Mouse (Mus musculus) bone marrow, adult 2 months (tissue): ENCODE data around the gene Nr0b1. TPM values are rescaled to one million over a fixed set of nuclear protein-coding genes. Genes with fewer than 3 reads are reported as not detected.

Source experiments
- H3K27ac ChIP-seq: fragments of 200-500 bp; 2 replicates; pipeline ENCODE4 v1.5.1; 2012; ENCODE audit warnings: low read depth, mild to moderate bottlenecking, control low read depth, inconsistent platforms, low read length; ENCODE audit not compliant: control insufficient read depth, poor library complexity, insufficient read depth
- H3K4me1 ChIP-seq: fragments of 200-500 bp; 2 replicates; pipeline ENCODE4 v1.6.1; 2011; ENCODE audit warnings: low read length; ENCODE audit not compliant: control insufficient read depth, insufficient read depth
- H3K4me3 ChIP-seq: fragments of 200-500 bp; replicated peaks from 2 replicates; pipeline ENCODE3; 2011; ENCODE audit warnings: mild to moderate bottlenecking, low read depth, low read length, control low read depth; ENCODE audit not compliant: control insufficient read depth
- CTCF ChIP-seq: fragments of 200-500 bp; IDR thresholded peaks from 2 replicates; pipeline ENCODE4 v1.5.1; 2011; ENCODE audit warnings: low read length, control low read depth; ENCODE audit not compliant: control insufficient read depth, insufficient read depth
- POLR2A ChIP-seq: fragments of 200-500 bp; IDR thresholded peaks from 2 replicates; pipeline ENCODE4 v1.6.1; 2011; ENCODE audit warnings: low read depth, mild to moderate bottlenecking, control low read depth, low read length, borderline replicate concordance; ENCODE audit not compliant: control insufficient read depth
- WGBS: fragments of 180-500 bp; shearing (Covaris S2); methylation state at CpG from one replicate; pipeline ENCODE4 v1.1.7; 2018; 5-methylcytosine and 5-hydroxymethylcytosine counted together
- polyA plus RNA-seq: library from polyadenylated mRNA; stranded (reverse); fragments of >200 nt; gene quantifications from 2 replicates; pipeline ENCODE4 v1.2.4, GENCODE M21; 2011; ENCODE audit warnings: low replicate concordance; ENCODE audit not compliant: missing spikeins, insufficient read depth, insufficient read length

The Nr0b1 gene
- polyA plus RNA-seq: 7.5 TPM in 1 of 2 replicates, not detected in the other

DNA sequence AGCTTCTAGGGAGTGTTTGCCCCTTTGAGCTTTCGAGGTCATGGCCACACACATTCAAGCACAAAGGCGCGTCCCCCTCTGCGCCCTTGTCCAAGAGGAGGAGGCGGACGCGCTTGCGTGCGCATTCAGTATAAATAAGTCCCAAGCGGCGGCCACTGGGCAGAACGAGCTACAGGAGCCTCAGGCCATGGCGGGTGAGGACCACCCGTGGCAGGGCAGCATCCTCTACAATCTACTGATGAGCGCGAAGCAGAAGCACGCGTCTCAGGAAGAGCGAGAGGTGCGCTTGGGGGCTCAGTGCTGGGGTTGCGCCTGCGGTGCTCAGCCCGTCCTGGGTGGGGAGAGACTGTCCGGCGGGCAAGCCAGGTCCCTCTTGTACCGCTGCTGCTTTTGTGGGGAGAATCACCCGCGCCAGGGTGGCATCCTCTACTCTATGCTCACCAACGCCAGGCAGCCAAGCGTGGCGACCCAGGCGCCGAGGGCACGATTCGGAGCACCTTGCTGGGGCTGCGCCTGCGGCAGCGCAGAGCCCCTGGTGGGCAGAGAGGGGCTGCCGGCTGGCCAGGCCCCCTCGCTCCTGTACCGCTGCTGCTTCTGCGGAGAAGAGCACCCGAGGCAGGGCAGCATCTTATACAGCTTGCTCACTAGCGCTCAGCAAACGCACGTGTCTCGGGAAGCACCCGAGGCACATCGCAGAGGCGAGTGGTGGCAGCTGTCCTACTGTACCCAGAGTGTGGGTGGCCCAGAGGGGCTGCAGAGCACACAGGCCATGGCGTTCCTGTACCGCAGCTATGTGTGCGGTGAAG, at the start of gene Nr0b1:
Gene Nr0b1, plus strand, starts transcription at position 151 of the 806 bp plus-strand sequence.
- WGBS: 16% methylated on average over 50 of the region's 53 CpGs
- no peaks in the 10 kb centered on the region for H3K4me1 ChIP-seq
- TF ChIP-seq POLR2A (no peak), CTCF (no peak)

DNA sequence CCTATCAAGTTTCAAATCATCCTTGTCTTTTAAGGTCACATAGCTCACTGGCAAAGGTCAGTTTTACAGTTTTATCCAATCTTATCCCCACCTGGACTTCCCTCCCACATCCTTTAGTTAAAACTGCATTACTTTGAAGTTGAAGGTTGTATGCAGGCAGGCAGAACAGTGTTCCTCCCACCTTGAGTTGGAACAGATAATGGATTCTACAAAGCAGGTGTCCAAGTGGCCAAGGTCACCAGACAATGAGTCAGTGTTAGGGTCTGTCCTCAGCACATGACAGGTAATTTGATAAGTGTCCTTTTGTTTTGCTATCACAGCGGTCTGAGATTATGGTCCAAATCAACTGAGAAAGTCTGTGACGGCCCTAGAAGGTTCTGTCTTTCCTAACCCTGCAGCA, 4.3 kb upstream of the Nr0b1 start:
- no peaks in the 10 kb centered on the region for H3K4me1 ChIP-seq
- no peak overlapping the region for H3K4me3 ChIP-seq
- TF ChIP-seq POLR2A: no peak
- TF ChIP-seq CTCF: no peak
- WGBS: 77% methylated on average over 2 of the region's 2 CpGs
- H3K27ac ChIP-seq: no peak overlapping the region

More for the DNA sequence above, at the start of gene Nr0b1:
- no peak within 1 kb of the TSS for H3K27ac ChIP-seq
- no peak within 1 kb of the TSS for H3K4me3 ChIP-seq

DNA sequence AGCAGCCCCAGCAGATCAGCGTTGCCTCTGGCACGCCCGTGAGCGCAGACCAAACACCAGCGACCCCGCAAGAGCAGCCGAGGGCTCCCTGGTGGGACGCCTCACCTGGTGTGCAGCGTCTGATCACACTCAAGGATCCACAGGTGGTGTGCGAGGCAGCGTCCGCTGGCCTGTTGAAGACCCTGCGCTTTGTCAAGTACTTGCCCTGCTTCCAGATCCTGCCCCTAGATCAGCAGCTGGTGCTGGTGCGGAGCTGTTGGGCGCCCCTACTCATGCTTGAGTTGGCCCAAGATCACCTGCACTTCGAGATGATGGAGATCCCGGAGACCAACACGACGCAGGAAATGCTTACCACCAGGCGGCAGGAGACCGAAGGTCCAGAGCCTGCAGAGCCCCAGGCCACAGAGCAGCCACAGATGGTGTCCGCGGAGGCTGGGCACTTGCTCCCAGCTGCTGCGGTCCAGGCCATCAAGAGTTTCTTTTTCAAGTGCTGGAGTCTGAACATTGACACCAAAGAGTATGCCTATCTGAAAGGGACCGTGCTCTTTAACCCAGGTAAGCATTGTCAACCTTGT, 943 bp downstream of the Nr0b1 start:
- Histone ChIP-seq H3K4me3 (no peak overlapping the region), H3K27ac (no peak overlapping the region), H3K4me1 (no peaks in the 10 kb centered on the region)
- TF ChIP-seq POLR2A (no peak), CTCF (no peak)
- WGBS: 23% methylated on average over 25 of the region's 25 CpGs

DNA sequence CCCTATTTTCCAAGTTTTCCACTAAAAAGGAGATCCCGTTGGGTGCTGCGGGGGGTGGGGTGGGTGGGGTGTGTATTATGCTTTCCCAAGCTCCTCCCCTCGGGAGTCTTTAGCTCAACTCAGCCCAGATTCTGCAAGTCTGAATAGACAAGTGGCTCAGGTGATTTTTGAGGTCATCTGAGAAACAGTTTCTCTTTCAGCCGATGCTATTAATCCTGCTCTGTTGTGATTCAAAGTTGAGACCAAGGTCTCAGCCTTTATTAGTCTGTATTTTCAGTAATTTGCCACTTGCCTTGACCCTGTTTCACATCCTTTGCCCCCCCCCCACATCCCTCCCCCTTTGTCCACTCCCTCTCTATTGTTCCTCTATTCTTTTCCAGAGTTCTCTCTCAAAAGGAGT, 1.8 kb downstream of the Nr0b1 start:
- WGBS: 42% methylated on average over 4 of the region's 4 CpGs
- Histone ChIP-seq H3K4me3 (no peak overlapping the region), H3K4me1 (no peaks in the 10 kb centered on the region), H3K27ac (no peak overlapping the region)
- no peak for TF ChIP-seq CTCF
- no peak for TF ChIP-seq POLR2A

DNA sequence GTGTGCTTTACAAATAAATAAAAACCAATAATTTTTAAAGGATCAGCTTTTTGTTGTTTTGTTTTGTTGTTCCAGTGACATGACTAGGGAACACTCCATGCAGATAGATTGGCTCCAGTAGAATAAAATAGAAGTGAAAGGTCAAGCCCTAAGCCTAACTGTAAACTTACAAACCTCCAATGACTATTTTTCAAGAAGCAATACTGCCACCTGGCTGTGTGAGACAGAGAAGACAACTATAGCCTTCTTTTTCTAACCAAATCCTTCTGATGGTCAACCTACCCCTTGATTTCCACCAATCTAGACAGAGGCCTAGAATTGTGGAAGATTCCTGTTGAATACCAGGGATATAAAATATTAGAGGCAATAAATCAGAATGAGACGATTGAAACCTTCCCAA, 45.7 kb downstream of the Nr0b1 start:
- no peak overlapping the region for H3K27ac ChIP-seq
- WGBS: no CpG with 5 or more reads among the region's 1 CpGs
- H3K4me3 ChIP-seq: no peak overlapping the region
- H3K4me1 ChIP-seq: no peaks in the 10 kb centered on the region
- no peak for TF ChIP-seq POLR2A

Other genes with a start within 250 kb of the Nr0b1 start
- gene Samt3, start 147.6 kb upstream of the Nr0b1 start, polyA plus RNA-seq: not detected in 2 replicates
- gene Mageb4, start 113.3 kb downstream of the Nr0b1 start, polyA plus RNA-seq: not detected in 2 replicates